Mouse (Mus musculus): ENCODE measurements at regions not wholly inside any gene's neighbourhood (a gene's known extent, or its start where the extent isn't known, plus 50 kb on each side); places are given as distances from the start of the nearest gene placed in this dataset.
A peak's percentile ranks its signal among the peaks of the same experiment; 100 is the strongest.
"Not testable (repeated sequence)": the region's sequence is repeated elsewhere in the genome, so short reads cannot be mapped to it uniquely, and the experiment has no call there.

- no peak overlapping the region for H3ac ChIP-seq (ENCODE audit: control insufficient read depth, insufficient read length)
- TF ChIP-seq MYOG (IDR thresholded peaks at IDR 0.05; ENCODE audit: control insufficient read depth in 1 of 3, insufficient read depth in 1 of 3, insufficient read length in 2 of 3, low read depth in 2 of 3) (no peak), USF1 (IDR thresholded peaks at IDR 0.05; ENCODE audit: low read depth) (no peak)
- no peaks in the 10 kb centered on the region for H3K79me2 ChIP-seq (ENCODE audit: control insufficient read depth, insufficient read depth)
- no peaks in the 10 kb centered on the region for H3K27me3 ChIP-seq (ENCODE audit: control insufficient read depth, insufficient read depth, insufficient read length)
- H3K36me3 ChIP-seq (ENCODE audit: control insufficient read depth, insufficient read depth) = no peaks in the 10 kb centered on the region
- no peak overlapping the region for H3K4me2 ChIP-seq (ENCODE audit: low read depth)
- no peak overlapping the region for H3K4me3 ChIP-seq
These were observed 100.0 kb upstream of the Tspan5 start for GRCm38 (mm10) chr3:138642026-138642425.

DNA sequence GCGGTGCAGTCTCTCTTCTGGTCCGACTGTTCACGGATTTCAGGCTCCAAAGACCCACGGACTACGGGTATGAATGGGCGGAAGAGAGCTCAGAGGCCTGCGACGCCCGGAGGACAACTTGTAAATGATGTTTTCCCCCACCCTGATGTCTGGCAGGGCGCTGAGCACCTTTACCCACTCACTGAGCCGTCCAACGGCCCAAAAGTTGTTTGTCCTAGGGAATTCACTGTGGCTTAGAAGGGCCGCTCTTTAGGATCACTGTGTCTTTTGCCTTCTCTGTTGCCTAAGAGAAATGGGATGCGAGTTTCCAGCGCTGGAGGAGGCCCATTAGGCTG, 98.1 kb upstream of the Tspan5 start:
- H3ac ChIP-seq (ENCODE audit: control insufficient read depth, insufficient read length) = no peak overlapping the region
- H3K4me2 ChIP-seq (ENCODE audit: low read depth) = no peak overlapping the region
- no peaks in the 10 kb centered on the region for H3K36me3 ChIP-seq (ENCODE audit: control insufficient read depth, insufficient read depth)
- TF ChIP-seq TCF12 (IDR thresholded peaks at IDR 0.05; ENCODE audit: insufficient read depth, poor library complexity, severe bottlenecking) = no peak
- no peak for TF ChIP-seq E2F4 (IDR thresholded peaks at IDR 0.05; ENCODE audit: insufficient read depth)
- no peak for TF ChIP-seq MYOD1 (IDR thresholded peaks at IDR 0.05; ENCODE audit: control insufficient read depth in 1 of 3, insufficient read length in 2 of 3, low read depth in 2 of 3)
- no peak for TF ChIP-seq USF1 (IDR thresholded peaks at IDR 0.05; ENCODE audit: low read depth)
- TF ChIP-seq TCF3 (IDR thresholded peaks at IDR 0.05; ENCODE audit: insufficient read length, low read depth) = no peak
- TF ChIP-seq MYOG (IDR thresholded peaks at IDR 0.05; ENCODE audit: control insufficient read depth in 1 of 3, insufficient read depth in 1 of 3, insufficient read length in 2 of 3, low read depth in 2 of 3) = no peak
- no peak for TF ChIP-seq POLR2A (IDR thresholded peaks at IDR 0.05; ENCODE audit: insufficient read length, low read depth)
- no peak for TF ChIP-seq CEBPB (IDR thresholded peaks at IDR 0.05; ENCODE audit: insufficient read depth, poor library complexity, severe bottlenecking)
- TF ChIP-seq POLR2AphosphoS2 (IDR thresholded peaks at IDR 0.05; ENCODE audit: insufficient read length, low read depth) = no peak
- no peak for TF ChIP-seq SRF (IDR thresholded peaks at IDR 0.05; ENCODE audit: control insufficient read depth, insufficient read length, low read depth)
- no peak for TF ChIP-seq MAX (IDR thresholded peaks at IDR 0.05; ENCODE audit: low read depth)
- TF ChIP-seq REST (IDR thresholded peaks at IDR 0.05; ENCODE audit: insufficient read depth, insufficient read length) = no peak
- no peaks in the 10 kb centered on the region for H3K79me2 ChIP-seq (ENCODE audit: control insufficient read depth, insufficient read depth)
- H3K4me3 ChIP-seq = no peak overlapping the region
- no peaks in the 10 kb centered on the region for H3K27me3 ChIP-seq (ENCODE audit: control insufficient read depth, insufficient read depth, insufficient read length)

DNA sequence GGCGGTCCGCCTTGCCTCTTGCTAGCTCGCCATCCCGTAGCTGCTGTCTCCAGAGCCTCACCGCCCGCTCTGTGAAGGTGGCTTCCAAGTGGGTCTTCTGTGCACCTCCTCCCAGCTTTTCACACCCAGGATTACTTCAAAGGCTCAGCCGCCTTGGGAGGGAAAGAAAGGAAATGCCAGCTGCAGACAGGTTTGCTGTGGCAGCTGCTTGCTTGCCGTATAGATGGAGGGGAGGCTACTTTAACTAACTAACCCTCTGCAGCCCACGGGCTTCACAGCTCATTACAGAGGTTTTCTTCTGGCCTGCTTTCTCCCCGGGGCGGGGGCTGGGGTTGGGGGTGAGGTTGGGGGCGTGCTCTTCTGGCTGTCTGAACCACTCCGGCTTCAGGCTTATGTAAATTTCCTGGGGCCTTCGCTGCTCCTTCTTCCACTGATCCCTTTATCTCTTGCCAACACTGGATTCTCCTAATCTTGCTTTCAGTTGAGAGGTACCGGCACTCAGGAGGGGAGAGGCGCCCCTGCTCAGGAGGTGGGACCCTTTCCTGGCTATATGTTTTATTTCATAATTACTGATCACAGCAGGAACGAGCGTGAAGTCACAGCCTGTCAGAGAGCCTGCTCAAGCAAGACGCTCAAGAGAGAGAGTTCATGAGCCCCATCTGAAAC, 97.6 kb upstream of the Tspan5 start:
- Histone ChIP-seq H3K36me3 (ENCODE audit: control insufficient read depth, insufficient read depth) (no peaks in the 10 kb centered on the region), H3K27me3 (ENCODE audit: control insufficient read depth, insufficient read depth, insufficient read length) (no peaks in the 10 kb centered on the region), H3K4me2 (ENCODE audit: low read depth) (peak overlapping the region; percentile 55), H3K4me3 (no peak overlapping the region), H3K79me2 (ENCODE audit: control insufficient read depth, insufficient read depth) (no peaks in the 10 kb centered on the region), H3ac (ENCODE audit: control insufficient read depth, insufficient read length) (no peak overlapping the region)
- TF ChIP-seq USF1 (IDR thresholded peaks at IDR 0.05; ENCODE audit: low read depth) = no peak
- TF ChIP-seq TCF12 (IDR thresholded peaks at IDR 0.05; ENCODE audit: insufficient read depth, poor library complexity, severe bottlenecking) = no peak
- no peak for TF ChIP-seq TCF3 (IDR thresholded peaks at IDR 0.05; ENCODE audit: insufficient read length, low read depth)
- TF ChIP-seq MYOD1 (IDR thresholded peaks at IDR 0.05; ENCODE audit: control insufficient read depth in 1 of 3, insufficient read length in 2 of 3, low read depth in 2 of 3) = no peak
- TF ChIP-seq MAX (IDR thresholded peaks at IDR 0.05; ENCODE audit: low read depth) = no peak
- no peak for TF ChIP-seq REST (IDR thresholded peaks at IDR 0.05; ENCODE audit: insufficient read depth, insufficient read length)
- TF ChIP-seq POLR2AphosphoS2 (IDR thresholded peaks at IDR 0.05; ENCODE audit: insufficient read length, low read depth) = no peak
- TF ChIP-seq SRF (IDR thresholded peaks at IDR 0.05; ENCODE audit: control insufficient read depth, insufficient read length, low read depth) = no peak
- TF ChIP-seq POLR2A (IDR thresholded peaks at IDR 0.05; ENCODE audit: insufficient read length, low read depth) = no peak
- TF ChIP-seq CEBPB (IDR thresholded peaks at IDR 0.05; ENCODE audit: insufficient read depth, poor library complexity, severe bottlenecking) = no peak
- no peak for TF ChIP-seq MYOG (IDR thresholded peaks at IDR 0.05; ENCODE audit: control insufficient read depth in 1 of 3, insufficient read depth in 1 of 3, insufficient read length in 2 of 3, low read depth in 2 of 3)
- TF ChIP-seq E2F4 (IDR thresholded peaks at IDR 0.05; ENCODE audit: insufficient read depth) = no peak

DNA sequence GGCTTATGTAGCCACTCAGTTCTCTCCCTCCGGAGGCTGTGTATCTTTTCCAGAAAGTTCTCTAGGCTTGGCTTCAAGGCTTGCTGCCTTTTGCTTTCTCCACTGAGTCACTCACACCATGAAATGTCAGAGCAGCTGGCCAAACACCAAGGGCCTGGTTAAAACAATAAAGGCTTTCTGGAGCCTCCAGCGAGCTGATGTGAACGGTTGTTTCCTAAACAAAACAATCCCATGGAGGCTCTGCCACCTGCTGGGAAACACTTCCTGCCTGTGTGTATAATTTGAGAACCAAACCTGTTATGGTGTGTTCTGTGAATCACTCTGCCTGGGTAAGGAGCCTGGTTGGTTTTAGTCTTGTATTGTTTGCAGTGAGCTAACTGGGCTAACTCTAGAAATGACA, 96.7 kb upstream of the Tspan5 start:
- no peaks in the 10 kb centered on the region for H3K27me3 ChIP-seq (ENCODE audit: control insufficient read depth, insufficient read depth, insufficient read length)
- no peak overlapping the region for H3K4me3 ChIP-seq
- TF ChIP-seq POLR2AphosphoS2 (IDR thresholded peaks at IDR 0.05; ENCODE audit: insufficient read length, low read depth) (no peak), MYOG (IDR thresholded peaks at IDR 0.05; ENCODE audit: control insufficient read depth in 1 of 3, insufficient read depth in 1 of 3, insufficient read length in 2 of 3, low read depth in 2 of 3) (peak in 1 of 3 experiments; percentile 2), TCF12 (IDR thresholded peaks at IDR 0.05; ENCODE audit: insufficient read depth, poor library complexity, severe bottlenecking) (peak; percentile 37), MYOD1 (IDR thresholded peaks at IDR 0.05; ENCODE audit: control insufficient read depth in 1 of 3, insufficient read length in 2 of 3, low read depth in 2 of 3) (peak; percentile 45 to 81 (median 68))
- no peaks in the 10 kb centered on the region for H3K36me3 ChIP-seq (ENCODE audit: control insufficient read depth, insufficient read depth)
- H3K79me2 ChIP-seq (ENCODE audit: control insufficient read depth, insufficient read depth) = no peaks in the 10 kb centered on the region
- H3K4me2 ChIP-seq (ENCODE audit: low read depth) = peak overlapping the region; percentile 55
- no peak overlapping the region for H3ac ChIP-seq (ENCODE audit: control insufficient read depth, insufficient read length)

DNA sequence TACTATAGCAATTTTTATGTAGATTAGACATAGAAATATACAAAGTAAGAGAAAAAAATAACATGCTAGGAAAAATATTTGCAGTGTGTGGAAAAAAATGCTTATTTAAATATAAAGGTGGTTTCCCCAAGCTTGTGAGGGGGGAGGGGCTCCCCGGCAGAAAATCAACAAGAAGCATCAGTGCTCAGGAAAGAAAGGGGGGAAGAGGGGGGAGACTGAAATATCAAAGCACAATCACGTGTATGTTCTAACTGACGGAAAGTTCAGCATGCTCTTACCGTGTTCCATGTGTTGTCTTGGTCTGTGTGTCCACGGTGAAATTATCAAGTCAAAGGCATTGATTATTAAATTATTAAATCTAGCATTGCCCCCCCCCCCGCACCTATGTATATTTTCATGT, 92.3 kb upstream of the Tspan5 start:
- H3ac ChIP-seq (ENCODE audit: control insufficient read depth, insufficient read length) = no peak overlapping the region
- no peaks in the 10 kb centered on the region for H3K79me2 ChIP-seq (ENCODE audit: control insufficient read depth, insufficient read depth)
- no peak overlapping the region for H3K4me2 ChIP-seq (ENCODE audit: low read depth)
- H3K36me3 ChIP-seq (ENCODE audit: control insufficient read depth, insufficient read depth) = no peaks in the 10 kb centered on the region
- TF ChIP-seq POLR2A (IDR thresholded peaks at IDR 0.05; ENCODE audit: insufficient read length, low read depth) = no peak
- no peak for TF ChIP-seq TCF12 (IDR thresholded peaks at IDR 0.05; ENCODE audit: insufficient read depth, poor library complexity, severe bottlenecking)
- TF ChIP-seq CEBPB (IDR thresholded peaks at IDR 0.05; ENCODE audit: insufficient read depth, poor library complexity, severe bottlenecking) = no peak
- TF ChIP-seq MYOG (IDR thresholded peaks at IDR 0.05; ENCODE audit: control insufficient read depth in 1 of 3, insufficient read depth in 1 of 3, insufficient read length in 2 of 3, low read depth in 2 of 3) = no peak
- no peak for TF ChIP-seq MYOD1 (IDR thresholded peaks at IDR 0.05; ENCODE audit: control insufficient read depth in 1 of 3, insufficient read length in 2 of 3, low read depth in 2 of 3)
- TF ChIP-seq POLR2AphosphoS2 (IDR thresholded peaks at IDR 0.05; ENCODE audit: insufficient read length, low read depth) = no peak
- no peak for TF ChIP-seq USF1 (IDR thresholded peaks at IDR 0.05; ENCODE audit: low read depth)
- TF ChIP-seq MAX (IDR thresholded peaks at IDR 0.05; ENCODE audit: low read depth) = no peak
- no peak for TF ChIP-seq SRF (IDR thresholded peaks at IDR 0.05; ENCODE audit: control insufficient read depth, insufficient read length, low read depth)
- no peak for TF ChIP-seq TCF3 (IDR thresholded peaks at IDR 0.05; ENCODE audit: insufficient read length, low read depth)
- no peak for TF ChIP-seq REST (IDR thresholded peaks at IDR 0.05; ENCODE audit: insufficient read depth, insufficient read length)
- no peak for TF ChIP-seq E2F4 (IDR thresholded peaks at IDR 0.05; ENCODE audit: insufficient read depth)
- H3K27me3 ChIP-seq (ENCODE audit: control insufficient read depth, insufficient read depth, insufficient read length) = no peaks in the 10 kb centered on the region
- no peak overlapping the region for H3K4me3 ChIP-seq

GRCm38 (mm10) chr3:138650671-138651070, 91.3 kb upstream of the Tspan5 start:
- not testable (repeated sequence) for H3K4me3 ChIP-seq; H3ac ChIP-seq (ENCODE audit: control insufficient read depth, insufficient read length); H3K36me3 ChIP-seq (ENCODE audit: control insufficient read depth, insufficient read depth); H3K4me2 ChIP-seq (ENCODE audit: low read depth); H3K79me2 ChIP-seq (ENCODE audit: control insufficient read depth, insufficient read depth); H3K27me3 ChIP-seq (ENCODE audit: control insufficient read depth, insufficient read depth, insufficient read length)

All from myocyte (in vitro differentiated cells).